In genomic region chr12:100997830-100998563, GRCm38 (mm10) we compare ENCODE assay signal across 9 mouse cellular contexts. TPM values are rescaled to one million over a fixed set of nuclear protein-coding genes. Genes with fewer than 3 reads are reported as not detected.
DNase-seq lines count a peak whose midpoint lies in the region; ATAC-seq and TF ChIP-seq lines count a peak whose summit lies in the region.
"Had no signal": no experiment of that assay in that cellular context is flagged by ENCODE, and none has a peak within 500 bp of the region (broad histone marks: within the 10 kb centered on the region; RNA-seq: fewer than 3 reads in every experiment).

No protein-coding gene starts in this region.

- WGBS in hindbrain, embryonic 11.5 days, result 23% methylated on average over 10 of the region's 10 CpGs
- WGBS in hindbrain, embryonic 16.5 days, result 28% methylated on average over 10 of the region's 10 CpGs
- 8% methylated on average over 10 of the region's 10 CpGs for WGBS in limb, embryonic 14.5 days

- TF ChIP-seq POLR2A in embryonic fibroblast, embryonic 13.5 days (IDR thresholded peaks at IDR 0.05; ENCODE audit: low read depth, low read length), result no peak
- no peak for TF ChIP-seq POLR2A in limb, embryonic 14.5 days (IDR thresholded peaks at IDR 0.05; ENCODE audit: borderline replicate concordance, extremely low read depth, insufficient read depth, insufficient read length)

- no peak for TF ChIP-seq CTCF in embryonic fibroblast, embryonic 13.5 days (IDR thresholded peaks at IDR 0.05; ENCODE audit: borderline replicate concordance, insufficient read depth, low read length)

- DNase-seq in hindbrain, embryonic 11.5 days (ENCODE audit: low spot score), result no peak
- DNase-seq in MN1 (ENCODE audit: low spot score), result peak; percentile 40
- DNase-seq in limb, embryonic 14.5 days (ENCODE audit: low spot score), result peak; percentile 40
- no peak for DNase-seq in frontal cortex, postnatal 14 days (ENCODE audit: low spot score in 2 of 2)
- no peak for DNase-seq in urinary bladder, postnatal 36 days (ENCODE audit: low spot score in 2 of 2)
- DNase-seq in ovary, postnatal 10 days (ENCODE audit: low spot score), result no peak

- 0 out of 2 replicates have a peak, but pooled peaks have one; percentile 17 for ATAC-seq in hindbrain, embryonic 11.5 days (ENCODE audit: low FRiP score)
- no peak for ATAC-seq in hindbrain, embryonic 16.5 days
- no peak for ATAC-seq in limb, embryonic 14.5 days (ENCODE audit: low FRiP score, low read depth)

- no peak overlapping the region for H3K27ac ChIP-seq in hindbrain, embryonic 11.5 days (ENCODE audit: low read depth, low read length)
- no peak overlapping the region for H3K27ac ChIP-seq in hindbrain, embryonic 16.5 days (ENCODE audit: low read depth, low read length)
- H3K27ac ChIP-seq in embryonic fibroblast, embryonic 13.5 days (ENCODE audit: insufficient read depth, low read length), result peak overlapping the region; percentile 20; the same call in 1 of the 2 replicates
- H3K27ac ChIP-seq in limb, embryonic 14.5 days (replicated peaks; ENCODE audit: low read depth, low read length), result no peak overlapping the region

- no peak overlapping the region for H3K4me2 ChIP-seq in hindbrain, embryonic 11.5 days (replicated peaks; ENCODE audit: low read depth, low read length)
- no peak overlapping the region for H3K4me2 ChIP-seq in hindbrain, embryonic 16.5 days (ENCODE audit: low read length)
- no peak overlapping the region for H3K4me2 ChIP-seq in limb, embryonic 14.5 days (replicated peaks; ENCODE audit: low read depth, low read length, severe bottlenecking)

- H3K9ac ChIP-seq in hindbrain, embryonic 11.5 days (ENCODE audit: low read depth, low read length), result no peak overlapping the region
- no peak overlapping the region for H3K9ac ChIP-seq in hindbrain, embryonic 16.5 days (ENCODE audit: low read depth, low read length)
- H3K9ac ChIP-seq in limb, embryonic 14.5 days (ENCODE audit: low read depth, low read length, severe bottlenecking), result no peak overlapping the region

- H3K27me3 ChIP-seq in hindbrain, embryonic 11.5 days (ENCODE audit: control insufficient read depth, insufficient read depth, low read length), result no peaks in the 10 kb centered on the region; the same call in 1 of the 2 replicates
- H3K27me3 ChIP-seq in hindbrain, embryonic 16.5 days (replicated peaks; ENCODE audit: control insufficient read depth, insufficient read depth, low read length), result no peaks in the 10 kb centered on the region
- no peaks in the 10 kb centered on the region for H3K27me3 ChIP-seq in limb, embryonic 14.5 days (ENCODE audit: control insufficient read depth, insufficient read depth, low read length)

- no peak overlapping the region for H3K4me3 ChIP-seq in hindbrain, embryonic 11.5 days (ENCODE audit: low read depth, low read length)
- no peak overlapping the region for H3K4me3 ChIP-seq in hindbrain, embryonic 16.5 days (ENCODE audit: low read length)
- no peak overlapping the region for H3K4me3 ChIP-seq in embryonic fibroblast, embryonic 13.5 days (ENCODE audit: insufficient read depth, low read length)
- no peak overlapping the region for H3K4me3 ChIP-seq in limb, embryonic 14.5 days (replicated peaks; ENCODE audit: low read length)
- H3K4me3 ChIP-seq: erythroblast, embryonic 14.5 days had no signal

- H3K4me1 ChIP-seq in hindbrain, embryonic 11.5 days (replicated peaks; ENCODE audit: control insufficient read depth, insufficient read depth, low read length), result peaks cover 24% of the 10 kb centered on the region
- H3K4me1 ChIP-seq in hindbrain, embryonic 16.5 days (ENCODE audit: control insufficient read depth, insufficient read depth, low read depth, low read length), result peaks cover 25% of the 10 kb centered on the region
- H3K4me1 ChIP-seq in embryonic fibroblast, embryonic 13.5 days (ENCODE audit: control insufficient read depth, insufficient read depth, low read length), result peaks cover 18% of the 10 kb centered on the region; the same call in 1 of the 2 replicates
- H3K4me1 ChIP-seq in limb, embryonic 14.5 days (ENCODE audit: control insufficient read depth, insufficient read depth, low read length), result peaks cover 23% of the 10 kb centered on the region

- no peaks in the 10 kb centered on the region for H3K36me3 ChIP-seq in hindbrain, embryonic 11.5 days (ENCODE audit: control insufficient read depth, insufficient read depth, low read length)
- H3K36me3 ChIP-seq in hindbrain, embryonic 16.5 days (ENCODE audit: control insufficient read depth, insufficient read depth, low read length), result no peaks in the 10 kb centered on the region
- H3K36me3 ChIP-seq in limb, embryonic 14.5 days (ENCODE audit: control insufficient read depth, insufficient read depth, low read length), result no peaks in the 10 kb centered on the region

- no peaks in the 10 kb centered on the region for H3K9me3 ChIP-seq in hindbrain, embryonic 11.5 days (ENCODE audit: control insufficient read depth, low read length)
- H3K9me3 ChIP-seq in hindbrain, embryonic 16.5 days (ENCODE audit: control insufficient read depth, low read length), result no peaks in the 10 kb centered on the region
- H3K9me3 ChIP-seq in limb, embryonic 14.5 days (ENCODE audit: control insufficient read depth, low read length), result no peaks in the 10 kb centered on the region

RNA-seq across cellular contexts. Expression of gene Ccdc88c, which starts 30.9 kb away (rescaled TPM):
- polyA plus RNA-seq in hindbrain, embryonic 11.5 days (2014; fragmentation: Nextera tagmentation; extraction: Ambion mirVana), result 11.6 and 14.1 TPM in 2 replicates
- polyA plus RNA-seq in hindbrain, embryonic 16.5 days (2015; fragmentation: Nextera tagmentation; extraction: Ambion mirVana), result 9.0 and 10.9 TPM in 2 replicates
- polyA plus RNA-seq in embryonic fibroblast, embryonic 13.5 days (2011; ENCODE audit: insufficient read length, low read depth, missing spikeins), result 1.6 and 2.2 TPM in 2 replicates
- polyA plus RNA-seq in limb, embryonic 14.5 days (2012; rRNA removed), result 5.5 and 6.5 TPM in 2 replicates
- polyA plus RNA-seq in limb, embryonic 14.5 days (2014; fragmentation: Nextera tagmentation; extraction: Ambion mirVana), result 4.9 and 5.2 TPM in 2 replicates

Comparison
In these comparisons a context has a peak if more than half of its experiments do, and no peak if none do; other contexts are left out.
1. DNase-seq: peak in MN1 (single experiment) and limb, embryonic 14.5 days (single experiment); none in hindbrain, embryonic 11.5 days (single experiment), frontal cortex, postnatal 14 days (0 of 2), urinary bladder, postnatal 36 days (0 of 2) and ovary, postnatal 10 days (single experiment).